Mouse (Mus musculus) ES-Bruce4 (cell line): ENCODE data around the gene Frmd4b. TPM values are rescaled to one million over a fixed set of nuclear protein-coding genes. Genes with fewer than 3 reads are reported as not detected.

Source experiments
- H3K27ac ChIP-seq: 2 replicates; pipeline ENCODE4 v1.5.1; 2012; ENCODE audit warnings: low read length, inconsistent platforms; ENCODE audit not compliant: insufficient read depth
- H3K27me3 ChIP-seq: 2 replicates; pipeline ENCODE4 v1.6.1; 2012; ENCODE audit warnings: mild to moderate bottlenecking, low read length, inconsistent platforms; ENCODE audit not compliant: control insufficient read depth, poor library complexity, insufficient read depth, severe bottlenecking
- H3K36me3 ChIP-seq: 2 replicates; pipeline ENCODE4 v1.6.1; 2012; ENCODE audit warnings: inconsistent platforms, mild to moderate bottlenecking, low read length, moderate library complexity; ENCODE audit not compliant: control insufficient read depth, poor library complexity, insufficient read depth, severe bottlenecking
- H3K4me1 ChIP-seq: one replicate; pipeline ENCODE4 v1.8.1; 2011; ENCODE audit warnings: low read length; ENCODE audit not compliant: control insufficient read depth, insufficient read depth
- H3K4me3 ChIP-seq: 2 replicates; pipeline ENCODE4 v1.5.1; 2011; ENCODE audit warnings: low read depth, mild to moderate bottlenecking, low read length
- H3K9ac ChIP-seq: 2 replicates; pipeline ENCODE4 v1.6.1; 2012; ENCODE audit warnings: low read depth, mild to moderate bottlenecking, inconsistent platforms; ENCODE audit not compliant: poor library complexity, severe bottlenecking
- H3K9me3 ChIP-seq: replicated peaks from 2 replicates; pipeline ENCODE4 v1.6.1; 2012; ENCODE audit warnings: mild to moderate bottlenecking, low read length, inconsistent platforms; ENCODE audit not compliant: control insufficient read depth, poor library complexity, insufficient read depth, severe bottlenecking
- CTCF ChIP-seq: IDR thresholded peaks from one replicate; pipeline ENCODE4 v1.8.1; 2011; ENCODE audit warnings: low read depth, low read length
- EP300 ChIP-seq: IDR thresholded peaks from 2 replicates; pipeline ENCODE4 v1.6.1; 2011; ENCODE audit warnings: low read depth, low read length; ENCODE audit not compliant: insufficient read depth
- POLR2A ChIP-seq: IDR thresholded peaks from one replicate; pipeline ENCODE4 v1.8.1; 2011; ENCODE audit warnings: low read length; ENCODE audit not compliant: insufficient read depth
- polyA plus RNA-seq: library from polyadenylated mRNA; stranded (reverse); fragments of >200 nt; gene quantifications from 2 replicates; pipeline ENCODE4 v1.2.4, GENCODE M21; 2011; ENCODE audit warnings: low read depth; ENCODE audit not compliant: missing spikeins, insufficient read depth, insufficient read length

The Frmd4b gene
- polyA plus RNA-seq, 1 experiment: 27.8 TPM

- Histone ChIP-seq H3K9ac (no peak overlapping the region), H3K27me3 (no peaks in the 10 kb centered on the region), H3K4me3 (no peak overlapping the region), H3K36me3 (no peaks in the 10 kb centered on the region), H3K9me3 (no peaks in the 10 kb centered on the region), H3K27ac (no peak overlapping the region), H3K4me1 (no peaks in the 10 kb centered on the region)
- TF ChIP-seq CTCF: no peak
- no peak for TF ChIP-seq EP300
- TF ChIP-seq POLR2A: no peak
These were observed 135.4 kb downstream of the Frmd4b start for GRCm38 (mm10) chr6:97481912-97482311.

GRCm38 (mm10) chr6:97478981-97479860 lies 138.1 kb downstream of the Frmd4b start:
- H3K27ac ChIP-seq: no peak overlapping the region
- H3K27me3 ChIP-seq: no peaks in the 10 kb centered on the region
- no peaks in the 10 kb centered on the region for H3K9me3 ChIP-seq
- no peak overlapping the region for H3K4me3 ChIP-seq
- TF ChIP-seq POLR2A (no peak), EP300 (no peak), CTCF (no peak)
- no peaks in the 10 kb centered on the region for H3K4me1 ChIP-seq
- H3K36me3 ChIP-seq: no peaks in the 10 kb centered on the region
- no peak overlapping the region for H3K9ac ChIP-seq

- no peak overlapping the region for H3K27ac ChIP-seq
- H3K9me3 ChIP-seq: no peaks in the 10 kb centered on the region
- H3K27me3 ChIP-seq: no peaks in the 10 kb centered on the region
- H3K36me3 ChIP-seq: no peaks in the 10 kb centered on the region
- peaks cover 2% of the 10 kb centered on the region for H3K4me1 ChIP-seq
- TF ChIP-seq EP300: no peak
- no peak for TF ChIP-seq POLR2A
- no peak for TF ChIP-seq CTCF
- H3K9ac ChIP-seq: no peak overlapping the region
- no peak overlapping the region for H3K4me3 ChIP-seq
These were observed 143.7 kb downstream of the Frmd4b start for GRCm38 (mm10) chr6:97473672-97474071.

- H3K9ac ChIP-seq: no peak overlapping the region
These were observed 144.3 kb downstream of the Frmd4b start for GRCm38 (mm10) chr6:97472873-97473550.

GRCm38 (mm10) chr6:97463898-97464524 lies 153.3 kb downstream of the Frmd4b start:
- Histone ChIP-seq H3K4me1 (no peaks in the 10 kb centered on the region), H3K36me3 (no peaks in the 10 kb centered on the region), H3K4me3 (no peak overlapping the region), H3K27ac (no peak overlapping the region), H3K27me3 (no peaks in the 10 kb centered on the region), H3K9me3 (no peaks in the 10 kb centered on the region), H3K9ac (no peak overlapping the region)
- no peak for TF ChIP-seq POLR2A

More at GRCm38 (mm10) chr6:97472873-97473550, 144.3 kb downstream of the Frmd4b start:
- Histone ChIP-seq H3K9me3 (no peaks in the 10 kb centered on the region), H3K36me3 (no peaks in the 10 kb centered on the region), H3K27me3 (no peaks in the 10 kb centered on the region), H3K27ac (no peak overlapping the region), H3K4me1 (peaks cover 2% of the 10 kb centered on the region), H3K4me3 (no peak overlapping the region)
- TF ChIP-seq POLR2A (no peak), CTCF (no peak), EP300 (no peak)

GRCm38 (mm10) chr6:97462421-97462820 lies 154.9 kb downstream of the Frmd4b start:
- Histone ChIP-seq H3K9me3 (no peaks in the 10 kb centered on the region), H3K4me1 (no peaks in the 10 kb centered on the region), H3K36me3 (no peaks in the 10 kb centered on the region), H3K27me3 (no peaks in the 10 kb centered on the region), H3K27ac (no peak overlapping the region), H3K4me3 (no peak overlapping the region), H3K9ac (no peak overlapping the region)
- TF ChIP-seq CTCF (no peak), EP300 (no peak), POLR2A (no peak)
